Mouse (Mus musculus) stomach, adult 2 months (tissue): ENCODE measurements around the gene Klrb1b. TPM values are rescaled to one million over a fixed set of nuclear protein-coding genes. Genes with fewer than 3 reads are reported as not detected.

ENCODE experiments used
- polyA plus RNA-seq: library from polyadenylated mRNA; depleted of rRNA; stranded (reverse); fragments of >200 nt; gene quantifications from 2 replicates; pipeline ENCODE4 v1.2.3, GENCODE M21; 2012; rRNA removed

The Klrb1b gene
- 0.05 TPM in 1 of 2 replicates, not detected in the other for polyA plus RNA-seq

GRCm38 (mm10) chr6:128826132-128826531, at the start of gene Klrb1b, which contains the start of gene Gm44511:
Klrb1b (minus strand) TSS chr6:128826331.
Gm44511 (minus strand) TSS chr6:128826315.

GRCm38 (mm10) chr6:128789115-128789514, 37.0 kb downstream of the Klrb1b start, which contains the start of gene Klrb1c:
Klrb1c (minus strand) TSS chr6:128789215.

Other genes starting within 250 kb of the Klrb1b start
- not detected in 2 replicates for gene A2ml1, start 244.7 kb downstream of the Klrb1b start, polyA plus RNA-seq
- 0.10 TPM in 1 of 2 replicates, not detected in the other for gene Klrb1a, start 202.8 kb downstream of the Klrb1b start, polyA plus RNA-seq
- 0.04 TPM in 1 of 2 replicates, not detected in the other for gene Clec2h, start 163.9 kb downstream of the Klrb1b start, polyA plus RNA-seq
- not detected in 2 replicates for gene Klrb1, start 103.3 kb downstream of the Klrb1b start, polyA plus RNA-seq
- 0.05 and 0.15 TPM in 2 replicates for gene Klrb1c, start 37.1 kb downstream of the Klrb1b start, polyA plus RNA-seq
- gene Gm44511, start within 50 bp of the Klrb1b start, polyA plus RNA-seq: not detected in 2 replicates
- gene Clec2i, start 61.3 kb upstream of the Klrb1b start, polyA plus RNA-seq: not detected in 2 replicates
- gene BC035044, start 64.8 kb upstream of the Klrb1b start, polyA plus RNA-seq: 0.03 and 0.09 TPM in 2 replicates
- gene Clec2g, start 108.0 kb upstream of the Klrb1b start, polyA plus RNA-seq: 0.36 and 0.46 TPM in 2 replicates
- gene Klrb1f, start 219.6 kb upstream of the Klrb1b start, polyA plus RNA-seq: not detected in 2 replicates